Mouse (Mus musculus) heart, adult 10 weeks (tissue): ENCODE measurements around the gene Olfr1342. TPM values are rescaled to one million over a fixed set of nuclear protein-coding genes. Genes with fewer than 3 reads are reported as not detected.

Source experiments
- polyA plus RNA-seq: library from polyadenylated mRNA; stranded (reverse); fragments of 350-450 nt; fragmentation: Illumina TruSeq; extraction: RNeasy Lipid Tissue Mini Kit (QIAGEN cat#74804); gene quantifications from one replicate; pipeline ENCODE4 v1.2.3, GENCODE M21; 2014; ENCODE audit warnings: low read depth, low replicate concordance

Gene Olfr1342
- polyA plus RNA-seq, result not detected

GRCm38 (mm10) chr4:118692412-118692973, at the start of gene Olfr1342:
Gene Olfr1342 (minus strand): TSS chr4:118692756.

GRCm38 (mm10) chr4:118731875-118732274, 39.3 kb upstream of the Olfr1342 start, which contains the start of gene Olfr1339:
Gene Olfr1339 (plus strand): TSS chr4:118732175.

GRCm38 (mm10) chr4:118719838-118720237, 27.3 kb upstream of the Olfr1342 start, which contains the start of gene Olfr1340:
Gene Olfr1340 (plus strand): TSS chr4:118720138.

GRCm38 (mm10) chr4:118703223-118703622, 10.7 kb upstream of the Olfr1342 start, which contains the start of gene Olfr1341:
Gene Olfr1341 (plus strand): TSS chr4:118703523.

GRCm38 (mm10) chr4:118658652-118659051, 33.9 kb downstream of the Olfr1342 start, which contains the start of gene Olfr62:
Gene Olfr62 (plus strand): TSS chr4:118658952.

Other genes starting within 250 kb of the Olfr1342 start
- not detected for gene Mpl, start 235.2 kb downstream of the Olfr1342 start, polyA plus RNA-seq
- 53.1 TPM for gene Tie1, start 202.7 kb downstream of the Olfr1342 start, polyA plus RNA-seq
- not detected for gene 2610528J11Rik, start 165.8 kb downstream of the Olfr1342 start, polyA plus RNA-seq
- gene Tmem125, start 148.7 kb downstream of the Olfr1342 start, polyA plus RNA-seq, result not detected
- gene Cfap57, start 72.0 kb downstream of the Olfr1342 start, polyA plus RNA-seq, result not detected
- 39.4 TPM for gene Ebna1bp2, start 72.0 kb downstream of the Olfr1342 start, polyA plus RNA-seq
- not detected for gene Olfr62, start 33.8 kb downstream of the Olfr1342 start, polyA plus RNA-seq
- not detected for gene Olfr1341, start 10.8 kb upstream of the Olfr1342 start, polyA plus RNA-seq
- gene Olfr1340, start 27.4 kb upstream of the Olfr1342 start, polyA plus RNA-seq, result not detected
- gene Olfr1339, start 39.4 kb upstream of the Olfr1342 start, polyA plus RNA-seq, result not detected
- not detected for gene Olfr1338, start 66.0 kb upstream of the Olfr1342 start, polyA plus RNA-seq
- not detected for gene Olfr1337, start 89.8 kb upstream of the Olfr1342 start, polyA plus RNA-seq
- not detected for gene Olfr1335, start 117.2 kb upstream of the Olfr1342 start, polyA plus RNA-seq
- gene Olfr1333, start 143.5 kb upstream of the Olfr1342 start, polyA plus RNA-seq, result not detected
- gene Olfr1331, start 171.9 kb upstream of the Olfr1342 start, polyA plus RNA-seq, result not detected
- not detected for gene Olfr1330, start 195.8 kb upstream of the Olfr1342 start, polyA plus RNA-seq
- not detected for gene Olfr1329, start 224.7 kb upstream of the Olfr1342 start, polyA plus RNA-seq
- gene Olfr1328, start 245.9 kb upstream of the Olfr1342 start, polyA plus RNA-seq, result not detected